Mouse (Mus musculus): ENCODE data around the gene Ttc7.
A peak's percentile ranks its signal among the peaks of the same experiment; 100 is the strongest.
"Not testable (repeated sequence)": the region's sequence is repeated elsewhere in the genome, so short reads cannot be mapped to it uniquely, and the experiment has no call there.

Ttc7 gene

GRCm38 (mm10) chr17:87286481-87287143 is 3.9 kb downstream of the Ttc7 start:
- DNase-seq = no peak

GRCm38 (mm10) chr17:87287197-87287777 is 4.6 kb downstream of the Ttc7 start:
- no peak for DNase-seq

- no peak for DNase-seq
These were observed 5.4 kb downstream of the Ttc7 start for GRCm38 (mm10) chr17:87288131-87288530.

- no peak for DNase-seq
These were observed 6.7 kb downstream of the Ttc7 start for GRCm38 (mm10) chr17:87289367-87289766.

- DNase-seq = no peak
These were observed 8.4 kb downstream of the Ttc7 start for GRCm38 (mm10) chr17:87291037-87291436.

GRCm38 (mm10) chr17:87291782-87292181 is 9.1 kb downstream of the Ttc7 start:
- no peak for DNase-seq

GRCm38 (mm10) chr17:87293125-87293524 is 10.4 kb downstream of the Ttc7 start:
- DNase-seq = no peak

- DNase-seq = no peak
These were observed 13.1 kb downstream of the Ttc7 start for GRCm38 (mm10) chr17:87295738-87296137.

- DNase-seq = not testable (repeated sequence)
These were observed 14.0 kb downstream of the Ttc7 start for GRCm38 (mm10) chr17:87296701-87297100.

- DNase-seq = no peak
These were observed 16.3 kb downstream of the Ttc7 start for GRCm38 (mm10) chr17:87298944-87299343.

- no peak for DNase-seq
These were observed 17.7 kb downstream of the Ttc7 start for GRCm38 (mm10) chr17:87300340-87300739.

GRCm38 (mm10) chr17:87301607-87302006 is 18.9 kb downstream of the Ttc7 start:
- not testable (repeated sequence) for DNase-seq

GRCm38 (mm10) chr17:87302014-87302794 is 19.5 kb downstream of the Ttc7 start:
- DNase-seq = no peak

- peak; percentile 73 for DNase-seq
These were observed 21.6 kb downstream of the Ttc7 start for GRCm38 (mm10) chr17:87304151-87304894.

- no peak for DNase-seq
These were observed 22.4 kb downstream of the Ttc7 start for GRCm38 (mm10) chr17:87305065-87305464.

GRCm38 (mm10) chr17:87306746-87307145 is 24.1 kb downstream of the Ttc7 start:
- DNase-seq = no peak

GRCm38 (mm10) chr17:87309073-87309788 is 26.5 kb downstream of the Ttc7 start:
- DNase-seq = no peak

- DNase-seq = no peak
These were observed 27.8 kb downstream of the Ttc7 start for GRCm38 (mm10) chr17:87310497-87310896.

- peak; percentile 77 for DNase-seq
These were observed 29.7 kb downstream of the Ttc7 start for GRCm38 (mm10) chr17:87312351-87312750.

- DNase-seq = peak; percentile 68
These were observed 30.5 kb downstream of the Ttc7 start for GRCm38 (mm10) chr17:87312924-87313870.

GRCm38 (mm10) chr17:87314121-87314520 is 31.4 kb downstream of the Ttc7 start:
- no peak for DNase-seq

Data from kidney, adult 18-20 months (tissue).